Mouse (Mus musculus) splenic B cell, adult 2 months (primary cell): ENCODE measurements around the gene Ryr1.

Source experiments
- DNase-seq: peaks from one replicate; pipeline ENCODE4 v3.0.0-alpha.2; 2011; ENCODE audit warnings: low read depth, low spot score
- H3K27me3 ChIP-seq: 2 replicates; pipeline ENCODE4 v1.6.1; 2012; ENCODE audit warnings: mild to moderate bottlenecking, low read length, moderate library complexity, mixed read lengths; ENCODE audit not compliant: control insufficient read depth, poor library complexity, insufficient read depth, severe bottlenecking
- H3K36me3 ChIP-seq: 2 replicates; pipeline ENCODE4 v1.6.1; 2012; ENCODE audit warnings: mild to moderate bottlenecking, low read length, moderate library complexity, mixed read lengths; ENCODE audit not compliant: control insufficient read depth, poor library complexity, insufficient read depth, severe bottlenecking

Gene Ryr1

DNA sequence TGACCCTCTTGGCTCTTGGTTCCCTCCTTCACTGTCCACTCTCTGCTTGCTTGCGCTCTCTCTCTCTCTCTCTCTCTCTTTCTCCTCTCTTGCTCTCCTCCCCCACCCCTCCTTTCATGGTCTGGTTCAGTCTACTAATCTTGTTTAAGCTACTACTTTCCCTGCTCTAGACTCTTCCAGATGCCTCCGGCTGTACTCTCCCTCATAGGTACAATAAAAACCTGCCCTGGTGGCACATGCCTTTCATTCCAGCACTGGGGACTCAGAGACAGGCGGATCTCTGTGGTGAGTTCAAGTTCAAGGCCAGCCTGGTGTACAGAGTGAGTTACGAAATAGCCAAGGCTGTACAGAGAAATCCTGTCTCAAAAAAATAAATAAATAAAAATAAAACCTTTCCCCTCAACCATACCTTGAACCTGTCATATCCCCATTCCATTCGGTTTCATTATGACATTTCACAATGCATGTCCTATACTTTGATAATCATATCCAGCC lies 159.6 kb downstream of the Ryr1 start:
- H3K36me3 ChIP-seq = no peaks in the 10 kb centered on the region
- DNase-seq = no peak
- no peaks in the 10 kb centered on the region for H3K27me3 ChIP-seq

- no peak for DNase-seq
- Histone ChIP-seq H3K27me3 (no peaks in the 10 kb centered on the region), H3K36me3 (no peaks in the 10 kb centered on the region)
Observed at GRCm38 (mm10) chr7:28963399-28963923, 161.5 kb downstream of the Ryr1 start.

GRCm38 (mm10) chr7:28961927-28962670 lies 162.9 kb downstream of the Ryr1 start, which contains the start of gene Actn4:
Actn4 (minus strand) TSS chr7:28962340.
- DNase-seq = peak; percentile 99
- Histone ChIP-seq H3K27me3 (no peaks in the 10 kb centered on the region), H3K36me3 (no peaks in the 10 kb centered on the region)

DNA sequence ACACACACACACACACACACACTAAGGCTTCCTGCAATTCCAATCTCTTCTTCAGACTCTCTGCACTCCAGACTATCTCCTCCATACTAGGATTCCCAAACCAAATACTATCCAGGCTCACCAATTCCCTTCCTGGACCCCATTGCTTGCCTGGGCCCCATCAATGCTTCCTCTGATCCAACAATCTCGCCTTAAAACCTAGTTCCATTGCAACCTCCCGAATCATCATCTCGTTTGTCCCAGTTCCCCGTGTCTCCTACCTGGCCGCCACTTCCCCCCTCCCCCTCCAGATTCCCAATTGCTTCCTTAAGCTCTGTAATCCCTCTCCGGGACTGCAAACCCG lies 163.4 kb downstream of the Ryr1 start:
- no peaks in the 10 kb centered on the region for H3K36me3 ChIP-seq
- H3K27me3 ChIP-seq = no peaks in the 10 kb centered on the region
- no peak for DNase-seq

- Histone ChIP-seq H3K27me3 (no peaks in the 10 kb centered on the region), H3K36me3 (no peaks in the 10 kb centered on the region)
- no peak for DNase-seq
Observed at GRCm38 (mm10) chr7:28960354-28961046, 164.5 kb downstream of the Ryr1 start.

- DNase-seq = no peak
- Histone ChIP-seq H3K36me3 (no peaks in the 10 kb centered on the region; the same call in 1 of the 2 replicates), H3K27me3 (no peaks in the 10 kb centered on the region)
Observed at GRCm38 (mm10) chr7:28959505-28960045, 165.4 kb downstream of the Ryr1 start.

DNA sequence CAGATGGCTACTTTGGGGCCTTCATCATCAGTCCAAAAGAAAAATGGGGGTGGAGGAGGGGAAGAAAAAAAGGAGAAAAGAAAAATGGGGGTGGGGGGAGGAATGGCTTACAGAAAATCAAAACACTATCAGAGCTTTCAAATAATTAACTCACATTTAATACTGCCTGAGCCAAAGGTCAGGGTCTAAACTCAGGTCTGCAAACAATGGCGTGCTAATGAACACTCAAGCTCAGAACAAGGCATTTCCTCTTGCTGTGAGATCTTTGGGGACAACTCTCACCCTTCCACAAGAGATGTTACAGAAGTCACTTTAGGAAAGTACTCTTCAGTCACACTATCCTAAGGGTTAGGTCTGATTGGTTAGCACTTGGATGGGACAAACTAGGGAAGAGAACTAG lies 166.2 kb downstream of the Ryr1 start:
- DNase-seq = no peak
- H3K27me3 ChIP-seq = no peaks in the 10 kb centered on the region
- no peaks in the 10 kb centered on the region; the same call in 1 of the 2 replicates for H3K36me3 ChIP-seq

GRCm38 (mm10) chr7:28957997-28958725 lies 166.8 kb downstream of the Ryr1 start:
- no peak for DNase-seq
- H3K27me3 ChIP-seq = no peaks in the 10 kb centered on the region
- H3K36me3 ChIP-seq = no peaks in the 10 kb centered on the region; the same call in 1 of the 2 replicates

GRCm38 (mm10) chr7:28957286-28957685 lies 167.7 kb downstream of the Ryr1 start:
- Histone ChIP-seq H3K27me3 (no peaks in the 10 kb centered on the region), H3K36me3 (no peaks in the 10 kb centered on the region; the same call in 1 of the 2 replicates)
- no peak for DNase-seq

DNA sequence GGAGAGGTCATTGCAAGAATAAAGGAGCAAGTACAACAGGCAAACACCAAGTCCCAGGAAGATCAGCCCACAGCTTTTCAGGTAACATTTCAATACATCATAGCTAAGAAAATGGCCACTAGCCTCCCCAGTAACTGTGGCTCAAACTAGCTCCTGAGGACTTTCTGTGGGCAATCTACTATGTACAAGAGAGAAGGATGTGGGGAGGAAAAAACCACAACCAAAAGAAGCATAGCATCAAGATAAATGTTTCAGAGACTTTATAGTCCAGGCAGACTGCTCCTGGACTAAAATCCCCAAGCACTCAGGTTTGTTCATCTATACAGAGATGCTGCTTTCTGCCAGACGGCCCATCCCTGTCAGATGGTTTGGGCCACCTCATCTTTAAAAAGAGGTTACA lies 168.7 kb downstream of the Ryr1 start:
- no peaks in the 10 kb centered on the region; the same call in 1 of the 2 replicates for H3K36me3 ChIP-seq
- H3K27me3 ChIP-seq = no peaks in the 10 kb centered on the region
- DNase-seq = no peak

DNA sequence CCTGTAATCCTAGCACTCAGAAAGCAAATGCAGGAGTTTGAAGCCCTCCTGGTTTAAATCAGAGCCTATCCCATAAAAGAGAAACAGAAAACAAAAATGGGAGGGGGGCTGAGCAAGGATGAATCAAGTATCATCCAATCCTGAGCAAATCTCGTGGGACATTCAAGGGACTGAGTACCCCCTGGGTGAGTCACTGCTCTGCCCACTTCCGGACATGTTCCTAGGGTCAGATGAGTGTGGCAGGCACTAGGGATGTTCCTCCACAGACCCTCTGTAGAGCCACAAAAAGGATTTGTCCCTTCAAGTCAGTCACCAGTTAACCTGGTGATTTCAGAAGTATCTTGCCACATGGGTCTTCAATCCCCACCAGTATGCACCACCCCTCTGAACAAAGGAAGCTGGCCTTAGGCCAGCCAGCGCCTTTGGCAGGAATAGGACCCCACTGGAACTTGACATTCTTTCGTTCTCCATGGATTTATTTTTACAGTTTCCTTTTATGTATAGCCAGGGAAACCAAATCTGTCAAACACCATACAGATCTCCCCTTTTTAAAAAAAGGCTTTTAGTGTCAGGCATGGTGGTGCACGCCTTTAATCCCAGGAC lies 169.6 kb downstream of the Ryr1 start:
- no peaks in the 10 kb centered on the region for H3K27me3 ChIP-seq
- DNase-seq = no peak
- H3K36me3 ChIP-seq = no peaks in the 10 kb centered on the region; the same call in 1 of the 2 replicates

DNA sequence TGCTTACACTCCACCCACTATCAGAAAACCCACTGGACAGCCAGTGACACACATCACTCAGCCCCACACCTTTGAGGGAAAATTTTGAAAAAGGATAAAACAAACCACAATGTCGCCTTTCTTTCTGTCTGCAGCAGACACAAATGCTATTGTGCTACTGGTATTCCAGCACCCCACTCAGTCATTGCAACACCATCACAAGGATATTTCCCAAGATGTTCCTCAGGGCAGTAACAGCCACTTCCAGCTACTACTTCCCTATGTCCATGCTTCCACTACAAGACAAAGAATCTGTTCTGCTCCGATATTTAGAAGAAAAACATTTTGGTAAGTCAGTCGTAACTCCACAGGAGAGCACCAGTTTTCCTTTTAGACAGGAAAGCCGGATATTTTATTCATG lies 170.2 kb downstream of the Ryr1 start:
- no peak for DNase-seq
- Histone ChIP-seq H3K27me3 (no peaks in the 10 kb centered on the region), H3K36me3 (no peaks in the 10 kb centered on the region; the same call in 1 of the 2 replicates)

DNA sequence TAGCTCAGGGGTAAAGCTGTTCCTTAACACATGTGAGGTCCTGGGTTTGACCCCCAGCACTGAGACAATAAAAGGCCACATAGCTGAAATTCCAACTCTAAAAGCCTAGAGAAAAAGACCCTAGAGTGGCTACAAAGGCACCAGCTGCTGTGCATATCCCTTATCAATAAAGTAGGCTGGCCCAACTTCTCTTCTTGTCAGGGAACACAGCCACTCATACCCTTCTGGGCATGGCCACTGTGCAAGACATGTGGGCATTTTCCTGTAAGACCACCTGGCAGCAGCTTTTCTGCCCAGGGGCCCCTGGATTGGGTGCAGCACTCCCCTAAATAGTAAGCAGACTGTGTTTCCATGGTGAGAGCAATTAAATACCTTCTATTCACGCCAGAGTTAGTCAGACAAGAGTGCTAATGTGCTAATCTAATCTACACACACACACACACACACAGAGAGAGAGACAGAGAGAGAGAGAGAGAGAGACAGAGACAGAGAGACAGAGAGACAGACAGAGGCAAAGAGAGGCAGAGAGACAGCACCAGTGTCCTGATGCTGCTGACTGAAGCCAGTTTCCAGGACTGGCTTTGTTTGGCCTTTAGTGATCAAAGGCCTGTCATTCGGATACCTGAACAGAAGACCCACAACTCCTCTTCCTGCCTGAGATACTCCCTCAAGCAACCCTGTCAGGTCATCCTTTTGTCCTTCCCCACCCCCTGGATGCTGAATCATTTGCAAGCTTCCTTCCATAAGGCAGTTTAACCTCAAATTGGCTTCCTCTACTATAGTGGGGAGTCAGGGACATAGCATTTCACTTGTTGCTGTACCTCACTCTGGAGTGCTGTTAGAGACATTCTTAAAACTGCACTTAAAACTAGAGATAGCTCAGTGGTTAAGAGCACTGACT lies 171.3 kb downstream of the Ryr1 start:
- H3K36me3 ChIP-seq = no peaks in the 10 kb centered on the region; the same call in 1 of the 2 replicates
- no peak for DNase-seq
- no peaks in the 10 kb centered on the region for H3K27me3 ChIP-seq
